Mouse (Mus musculus) kidney, adult 11 months (tissue): Measurements from ENCODE around the gene Ctxn2.
"Not testable (repeated sequence)": the region's sequence is repeated elsewhere in the genome, so short reads cannot be mapped to it uniquely, and the experiment has no call there.

Experiments used
- DNase-seq: peaks from one replicate; pipeline ENCODE4 v3.0.0; 2022

Ctxn2 gene

GRCm38 (mm10) chr2:125135903-125136811 is at the start of gene Ctxn2:
Ctxn2 (plus strand) TSS chr2:125136692.
- peak; percentile 31 for DNase-seq

DNA sequence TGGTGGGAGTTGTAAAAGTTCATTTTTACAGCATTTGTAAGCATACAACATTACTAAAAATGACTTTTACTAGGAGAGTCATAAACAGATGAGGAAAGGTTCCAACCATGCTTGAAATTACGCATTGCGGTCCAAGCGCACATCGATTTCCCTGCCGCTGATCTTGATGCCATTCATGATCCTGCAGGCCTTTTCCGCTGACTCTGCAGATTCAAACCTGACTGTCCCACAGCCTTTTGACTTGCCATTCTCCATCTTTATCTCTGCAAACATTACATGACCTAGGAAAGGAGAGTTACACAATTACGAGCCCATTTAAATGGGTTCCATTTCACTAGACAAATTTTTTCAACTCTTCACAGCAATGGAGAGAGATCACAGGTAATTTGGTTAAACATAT is 47.7 kb upstream of the Ctxn2 start:
- DNase-seq, result no peak

GRCm38 (mm10) chr2:125092123-125092522 is 44.4 kb upstream of the Ctxn2 start:
- not testable (repeated sequence) for DNase-seq

- not testable (repeated sequence) for DNase-seq
Observed at GRCm38 (mm10) chr2:125104491-125104890, 32.0 kb upstream of the Ctxn2 start.

- DNase-seq, result peak; percentile 23
Observed at GRCm38 (mm10) chr2:125106536-125106935, 30.0 kb upstream of the Ctxn2 start.

DNA sequence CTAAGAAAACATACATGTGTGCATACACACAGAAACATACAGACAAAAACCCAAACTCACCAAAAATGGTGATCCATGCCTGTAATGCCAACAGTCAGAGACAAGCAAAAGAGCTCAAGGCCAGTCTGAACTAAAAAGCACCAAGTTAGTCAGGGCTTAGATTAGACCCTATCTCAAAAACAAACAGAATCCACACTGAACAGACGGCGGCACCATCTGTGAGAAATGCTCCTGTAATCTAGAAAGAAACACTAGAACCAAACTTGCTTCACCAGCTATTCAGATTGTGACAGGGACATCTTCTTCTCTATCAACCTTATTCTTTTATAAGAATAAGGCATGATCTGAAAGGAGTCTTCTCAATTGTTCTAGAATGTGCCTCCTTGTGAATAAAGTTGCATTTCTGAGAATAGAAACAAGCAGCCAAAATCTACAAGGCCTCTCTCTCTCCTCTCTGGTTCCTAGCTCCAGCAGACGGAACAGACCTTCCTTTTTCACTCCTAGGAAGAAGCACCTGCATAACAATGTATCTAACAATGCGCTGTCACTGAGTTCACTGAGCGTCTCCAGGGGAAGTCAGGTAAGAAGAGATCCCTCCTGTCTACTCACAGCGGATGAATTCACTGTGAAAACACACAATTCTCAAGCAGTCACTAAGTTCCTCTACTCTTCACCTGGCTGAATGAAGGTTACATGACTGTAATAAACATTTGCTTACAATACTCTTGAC is 16.9 kb upstream of the Ctxn2 start:
- no peak for DNase-seq

- DNase-seq, result no peak
Observed at GRCm38 (mm10) chr2:125122288-125122623, 14.2 kb upstream of the Ctxn2 start.

GRCm38 (mm10) chr2:125122624-125123476 is 13.6 kb upstream of the Ctxn2 start:
- DNase-seq, result peak; percentile 29

- DNase-seq, result peak; percentile 41
Observed at GRCm38 (mm10) chr2:125123477-125123852, 13.0 kb upstream of the Ctxn2 start, which contains the start of gene Myef2. Myef2 (minus strand) TSS chr2:125123661.

DNA sequence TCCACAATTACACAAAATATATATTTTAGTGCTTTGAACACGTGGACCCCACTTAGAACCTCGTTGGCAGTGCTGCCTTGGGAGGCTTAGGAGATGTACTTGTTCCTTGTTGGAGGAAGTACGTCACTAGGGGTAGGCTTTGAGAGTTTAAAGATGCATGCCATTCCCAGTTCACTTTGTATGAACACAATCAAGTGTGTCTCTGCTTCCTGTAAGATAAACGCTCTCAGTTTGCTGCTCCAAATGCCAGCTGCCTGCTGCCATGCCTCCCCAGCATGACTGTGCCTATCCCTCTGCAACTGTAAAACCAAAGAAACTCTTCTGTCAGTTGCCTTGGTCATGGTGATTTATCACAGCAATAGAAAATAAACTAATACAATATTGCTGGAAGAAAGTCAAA is 10.7 kb upstream of the Ctxn2 start:
- no peak for DNase-seq

DNA sequence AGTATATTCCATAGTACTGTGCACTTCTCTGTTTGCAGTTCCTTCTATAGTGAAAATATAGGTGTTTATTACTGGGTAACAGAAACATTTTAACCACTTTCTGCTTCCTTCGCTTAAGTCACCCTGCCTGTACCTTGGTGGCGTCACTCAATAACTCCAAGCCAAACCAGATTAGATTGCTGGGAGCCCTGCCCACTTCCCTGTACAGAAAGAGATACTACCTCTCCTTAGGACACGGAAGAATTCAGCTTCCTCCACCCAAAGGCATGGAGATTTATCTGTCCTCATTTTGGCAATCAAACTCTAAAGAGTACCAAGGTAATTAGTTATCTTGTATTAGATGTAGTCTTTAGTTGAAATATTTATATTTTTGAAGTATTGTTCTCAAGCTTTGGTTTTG is 9.7 kb upstream of the Ctxn2 start:
- DNase-seq, result no peak

DNA sequence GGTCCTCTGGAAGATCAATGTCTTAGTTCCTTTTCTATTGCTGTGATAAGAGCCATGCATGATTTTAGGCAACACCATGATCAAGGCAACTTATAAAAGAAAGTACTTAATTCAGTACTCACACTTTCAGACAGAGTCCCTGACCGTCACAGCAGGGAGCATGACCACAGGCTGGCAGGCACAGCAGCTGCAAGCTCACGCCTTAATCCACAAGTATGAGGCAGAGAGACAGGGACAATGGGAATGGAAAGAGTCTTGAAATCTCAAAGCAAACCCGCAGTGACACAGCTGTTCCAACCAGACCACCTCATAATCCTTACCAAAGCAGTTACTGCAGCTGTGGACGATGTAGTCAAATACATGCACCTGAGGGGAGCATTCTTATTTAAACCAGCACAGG is 2.4 kb upstream of the Ctxn2 start:
- no peak for DNase-seq

DNA sequence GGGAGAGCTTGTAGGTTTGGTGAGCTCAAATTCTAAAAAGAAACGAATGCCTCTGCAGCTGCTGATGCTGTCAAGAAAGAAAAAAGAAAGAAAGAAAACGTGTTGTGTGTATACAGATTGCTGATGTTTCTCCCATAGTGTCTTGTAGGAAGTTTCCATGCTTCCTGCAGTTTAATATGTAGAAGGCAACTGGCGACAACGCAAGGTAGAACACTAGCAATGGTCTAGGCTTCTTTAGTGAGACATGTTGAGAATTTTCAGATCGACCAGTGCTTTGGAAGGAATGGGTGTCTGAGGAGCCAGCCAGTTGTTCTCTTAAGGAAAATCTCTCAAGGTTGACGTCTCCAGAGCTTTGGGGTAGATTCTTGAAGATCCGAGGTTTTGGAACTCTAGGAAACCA is 354 bp downstream of the Ctxn2 start:
- no peak for DNase-seq

DNA sequence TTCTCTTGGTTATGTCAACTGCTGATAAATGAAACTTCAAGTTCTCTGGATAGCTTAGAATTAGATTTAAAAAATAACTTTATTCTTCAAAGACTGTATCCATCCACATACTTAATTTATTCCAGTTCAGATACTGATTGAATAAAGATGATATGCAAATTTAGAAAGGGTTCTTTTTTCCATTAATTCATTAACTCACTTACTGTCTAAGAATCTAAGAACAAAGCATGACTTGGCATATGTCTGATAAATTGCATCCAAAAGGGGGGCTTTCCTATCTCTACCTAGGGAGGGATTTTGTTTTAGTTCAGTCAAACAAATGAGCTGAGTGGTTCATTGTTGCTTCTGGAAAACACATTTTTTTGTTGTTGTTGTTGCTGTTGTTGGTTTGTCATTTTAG is 5.8 kb downstream of the Ctxn2 start:
- DNase-seq, result no peak

DNA sequence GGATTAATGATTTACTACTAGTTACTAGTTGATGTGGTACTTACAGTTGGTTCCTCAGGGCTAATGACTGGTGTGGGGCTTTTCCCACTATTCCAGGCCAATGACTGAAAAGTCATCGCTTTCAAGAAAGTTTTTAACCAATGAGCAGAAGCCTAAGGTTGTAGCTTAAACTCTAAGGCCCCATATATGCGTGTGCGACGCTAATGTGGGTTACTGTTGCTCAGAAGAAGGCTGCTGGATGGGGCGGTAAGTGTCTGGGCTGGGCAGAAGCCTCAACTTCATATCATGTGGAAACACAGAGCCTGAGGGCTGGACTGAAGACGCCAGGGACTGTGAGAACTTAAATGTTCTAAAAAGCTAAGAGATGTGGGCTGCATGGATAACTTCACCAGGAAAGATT is 15.9 kb downstream of the Ctxn2 start, which contains the start of gene Slc12a1:
TSS of gene Slc12a1 (plus strand) at position 118 of the 400 bp plus-strand sequence.
- DNase-seq, result peak; percentile 59

DNA sequence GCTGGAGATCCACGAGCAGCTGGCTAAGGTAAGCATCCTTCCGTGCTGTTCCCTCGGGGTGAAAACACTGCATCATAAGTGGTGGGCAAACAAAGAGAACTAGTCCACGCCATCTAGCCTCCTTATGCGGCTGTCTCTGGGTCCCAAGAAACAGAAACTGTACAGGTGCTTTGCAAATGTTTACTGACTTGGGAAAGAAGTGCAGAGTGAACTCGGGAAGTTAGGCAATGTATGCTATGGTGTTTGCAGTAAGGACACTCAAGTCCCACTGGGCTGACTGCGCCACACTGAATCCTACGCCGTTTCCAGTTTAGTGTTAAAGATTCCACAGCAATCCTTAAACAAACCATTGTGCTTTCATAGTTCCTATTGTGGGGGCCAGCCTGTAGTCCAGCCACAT is 17.8 kb downstream of the Ctxn2 start:
- no peak for DNase-seq

DNA sequence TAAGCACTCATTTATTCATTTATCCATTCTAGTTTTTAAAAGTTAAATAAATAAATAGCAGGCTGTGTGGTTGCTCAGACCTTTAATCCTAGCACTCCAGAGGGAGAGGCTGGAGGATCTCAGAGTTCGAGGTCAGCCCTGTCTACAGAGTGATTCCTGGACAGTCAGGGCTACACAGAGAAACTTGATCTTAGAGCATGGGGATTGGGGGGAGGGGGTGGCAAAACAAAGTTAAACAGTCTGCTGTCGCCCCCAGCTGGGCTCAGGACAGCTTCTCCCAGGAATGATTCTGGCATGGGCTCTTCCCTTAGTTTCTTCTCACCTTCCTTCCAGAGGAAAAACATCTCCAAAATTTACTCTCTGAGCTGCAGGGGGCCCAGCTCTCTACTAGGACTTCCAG is 19.0 kb downstream of the Ctxn2 start:
- DNase-seq, result no peak

DNA sequence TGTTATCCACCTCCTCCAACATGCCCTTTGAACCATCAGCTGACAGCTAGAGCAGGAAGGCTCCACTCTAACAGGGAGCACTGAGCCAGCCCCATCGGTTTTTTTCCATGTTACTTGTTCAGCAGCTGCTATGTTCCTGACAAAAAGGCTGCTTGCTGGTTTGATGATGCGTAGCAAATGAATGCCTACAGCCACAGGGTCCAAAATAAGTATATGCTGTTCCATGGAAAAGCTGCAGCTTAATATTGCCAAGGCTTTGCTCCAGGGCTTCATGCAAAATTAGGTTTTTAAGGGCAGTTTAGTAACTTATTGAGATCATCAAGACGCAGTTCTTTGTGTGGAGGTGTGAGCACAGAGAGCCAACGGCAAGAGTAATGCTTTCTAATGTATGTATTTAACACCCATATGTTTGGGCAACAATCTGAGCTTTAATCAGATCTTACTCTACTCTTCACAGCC is 25.5 kb downstream of the Ctxn2 start:
- DNase-seq, result peak; percentile 61

- no peak for DNase-seq
Observed at GRCm38 (mm10) chr2:125178225-125178798, 41.8 kb downstream of the Ctxn2 start.

DNA sequence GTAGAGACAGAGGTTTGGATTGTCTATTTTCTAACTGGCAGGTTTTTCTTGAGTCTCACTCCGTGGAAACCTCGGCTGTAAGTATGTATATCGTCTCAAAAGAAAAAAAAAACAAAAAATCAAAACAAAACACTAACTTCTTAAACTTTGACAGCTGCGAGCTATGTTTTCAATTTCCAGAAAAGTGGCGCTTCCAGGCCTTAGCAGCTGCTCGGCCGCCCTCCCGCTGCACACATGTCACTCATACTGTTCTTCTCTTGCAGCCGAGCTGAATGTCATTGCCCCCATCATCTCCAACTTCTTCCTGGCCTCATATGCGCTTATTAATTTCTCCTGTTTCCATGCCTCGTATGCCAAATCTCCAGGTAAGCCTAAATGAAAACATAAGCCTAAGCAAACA is 51.4 kb downstream of the Ctxn2 start:
- DNase-seq, result no peak

DNA sequence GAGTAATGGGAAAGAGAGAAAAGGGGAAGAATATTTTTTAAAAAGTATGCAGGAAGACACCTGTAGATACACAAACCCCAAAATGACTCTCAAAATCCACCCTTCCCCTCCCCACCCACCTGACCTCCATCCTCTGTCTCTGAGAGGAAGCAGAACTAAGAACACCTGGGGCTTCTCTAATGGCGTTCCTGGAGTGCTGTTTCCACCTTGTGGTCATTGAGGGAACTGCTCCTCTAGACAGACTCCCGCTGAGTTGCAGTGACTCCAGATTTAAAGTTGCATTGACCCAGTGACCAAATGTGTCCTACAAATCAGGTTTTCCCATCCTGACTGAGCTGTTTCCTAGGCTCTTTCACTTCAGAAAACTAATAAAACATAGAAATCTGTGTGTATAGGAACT is 52.7 kb downstream of the Ctxn2 start:
- DNase-seq, result no peak

DNA sequence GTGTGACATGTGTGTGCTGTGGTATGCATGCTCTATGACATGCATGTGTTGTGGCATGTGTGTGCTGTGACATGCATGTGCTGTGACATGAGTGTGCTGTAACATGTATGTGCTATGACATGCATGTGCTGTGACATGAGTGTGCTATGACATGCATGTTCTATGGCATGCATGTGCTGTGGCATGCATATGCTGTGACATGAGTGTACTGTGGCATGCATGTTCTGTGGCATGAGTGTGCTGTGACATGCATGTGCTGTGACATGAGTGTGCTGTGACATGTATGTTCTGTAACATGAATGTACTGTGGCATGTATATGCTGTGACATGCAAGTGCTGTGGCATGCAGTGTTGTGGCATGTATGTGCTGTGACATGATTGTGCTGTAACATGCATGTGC is 56.4 kb downstream of the Ctxn2 start:
- DNase-seq, result no peak

- no peak for DNase-seq
Observed at GRCm38 (mm10) chr2:125196771-125197170, 60.3 kb downstream of the Ctxn2 start.
